Mouse (Mus musculus): ENCODE results near the gene Adamts14. TPM values are rescaled to one million over a fixed set of nuclear protein-coding genes. Genes with fewer than 3 reads are reported as not detected.

Adamts14 gene
- polyA plus RNA-seq, 1 experiment from 2014 or later: 1.8 TPM

DNA sequence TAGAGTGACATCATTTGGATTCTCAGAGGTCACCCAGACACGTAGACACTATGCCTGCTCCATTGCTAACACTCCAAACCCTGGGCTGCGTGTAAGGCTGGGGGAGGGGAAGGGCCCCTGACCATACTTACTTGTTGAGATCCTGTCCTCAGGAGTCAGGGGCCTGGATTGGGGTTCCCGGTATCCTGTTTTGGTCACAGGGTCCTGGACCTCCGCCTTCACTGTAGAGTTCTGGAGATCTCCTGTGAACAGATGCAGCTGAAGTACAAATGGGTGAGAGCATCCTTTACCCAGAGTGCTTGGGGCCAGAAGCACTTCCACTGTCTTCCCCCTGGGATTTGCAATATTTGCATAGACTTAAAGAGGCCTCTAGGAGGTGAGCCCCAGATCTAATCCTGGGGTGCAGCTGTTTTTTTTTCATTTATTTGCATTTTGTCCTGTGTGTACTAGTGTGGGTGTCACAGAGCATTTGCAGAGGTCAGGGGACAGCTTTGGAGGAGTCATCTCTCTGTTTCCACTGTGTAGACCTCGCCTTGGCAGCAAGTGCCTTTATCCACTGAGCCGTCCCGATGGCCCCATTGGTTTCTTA, 72.9 kb downstream of the Adamts14 start:
- Histone ChIP-seq H3K9ac (no peak overlapping the region), H3K27ac (ENCODE audit: low read depth) (no peak overlapping the region), H3K4me3 (ENCODE audit: low read depth, low read length) (no peak overlapping the region), H3K36me3 (ENCODE audit: insufficient read depth) (no peaks in the 10 kb centered on the region), H3K27me3 (ENCODE audit: insufficient read depth, low read length) (no peaks in the 10 kb centered on the region), H3K4me2 (no peak overlapping the region), H3K4me1 (ENCODE audit: insufficient read depth) (no peaks in the 10 kb centered on the region), H3K9me3 (ENCODE audit: low read depth, low read length) (no peaks in the 10 kb centered on the region)
- no peak for DNase-seq
- WGBS: 76% methylated on average over 7 of the region's 7 CpGs
- ATAC-seq (ENCODE audit: insufficient read depth): peak; percentile 36; the same call in 1 of the 2 replicates
- TF ChIP-seq CTCF (IDR thresholded peaks at IDR 0.05; ENCODE audit: low read depth): no peak

DNA sequence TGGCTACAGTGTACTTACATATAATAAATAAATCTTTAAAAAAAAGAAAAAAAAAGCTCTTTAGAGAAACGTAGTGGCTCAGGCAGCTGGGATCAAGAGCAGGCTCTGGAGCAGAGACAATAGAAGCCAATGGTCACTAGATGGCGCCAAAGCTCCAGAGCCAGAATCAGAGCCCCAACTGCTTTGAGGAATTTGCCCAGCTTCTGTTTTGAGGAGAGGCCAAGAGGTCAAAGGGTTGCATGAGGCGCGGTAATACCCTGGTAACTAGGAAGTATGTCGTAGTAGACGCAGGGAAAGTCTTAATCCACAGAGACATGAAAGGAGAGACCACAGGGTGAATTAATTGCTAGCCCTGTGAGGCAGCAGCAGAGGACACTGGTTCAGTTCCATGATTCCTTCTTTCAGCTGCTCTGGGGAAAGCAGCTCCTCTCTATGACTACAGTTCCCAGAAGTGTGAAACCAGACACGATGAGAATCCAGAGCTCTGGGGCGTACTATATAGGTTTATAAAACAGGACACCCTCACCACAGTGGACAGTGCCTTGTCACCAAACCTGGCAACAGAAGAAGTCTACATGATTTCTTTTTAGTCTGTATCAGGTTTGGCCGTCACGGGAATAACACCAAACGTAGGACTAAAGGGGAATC, 73.5 kb downstream of the Adamts14 start:
- Histone ChIP-seq H3K4me2 (no peak overlapping the region), H3K9me3 (ENCODE audit: low read depth, low read length) (no peaks in the 10 kb centered on the region), H3K9ac (no peak overlapping the region), H3K27ac (ENCODE audit: low read depth) (no peak overlapping the region), H3K36me3 (ENCODE audit: insufficient read depth) (no peaks in the 10 kb centered on the region), H3K4me3 (ENCODE audit: low read depth, low read length) (no peak overlapping the region), H3K27me3 (ENCODE audit: insufficient read depth, low read length) (no peaks in the 10 kb centered on the region), H3K4me1 (ENCODE audit: insufficient read depth) (no peaks in the 10 kb centered on the region)
- ATAC-seq (ENCODE audit: insufficient read depth) (peak; percentile 51), DNase-seq (peak; percentile 95)
- TF ChIP-seq CTCF (IDR thresholded peaks at IDR 0.05; ENCODE audit: low read depth): peak; percentile 93
- WGBS: 26% methylated on average over 11 of the region's 11 CpGs

DNA sequence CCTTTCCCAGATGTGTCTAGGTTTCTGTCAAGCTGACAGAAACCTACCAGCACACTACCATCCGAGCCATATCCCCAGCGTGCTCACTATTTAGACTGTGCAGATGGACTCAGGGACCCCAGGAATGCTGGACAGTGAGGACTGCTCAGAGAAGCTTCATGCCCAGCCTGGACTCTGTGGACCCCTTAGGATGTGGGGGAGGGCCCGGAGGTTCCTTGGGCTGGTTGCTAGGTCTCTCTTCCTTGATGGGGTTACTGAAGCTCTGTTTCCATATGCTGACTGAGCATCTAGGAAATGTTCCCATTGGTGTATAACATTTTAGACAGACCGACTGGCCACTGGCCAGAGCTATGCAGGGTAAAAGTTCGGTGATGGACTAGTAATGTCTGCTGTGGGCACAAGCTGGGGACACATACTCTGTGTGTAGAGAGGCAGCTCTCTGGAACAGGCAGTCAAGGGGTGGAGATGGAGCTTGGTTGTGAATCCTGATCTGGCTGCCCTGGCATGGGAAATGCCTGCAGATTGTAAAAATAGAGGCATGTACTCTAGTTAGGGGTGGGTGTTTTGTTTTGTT, 77.4 kb downstream of the Adamts14 start:
- Histone ChIP-seq H3K9ac (no peak overlapping the region), H3K4me3 (ENCODE audit: low read depth, low read length) (no peak overlapping the region), H3K4me1 (ENCODE audit: insufficient read depth) (no peaks in the 10 kb centered on the region), H3K36me3 (ENCODE audit: insufficient read depth) (no peaks in the 10 kb centered on the region), H3K4me2 (no peak overlapping the region), H3K27me3 (ENCODE audit: insufficient read depth, low read length) (no peaks in the 10 kb centered on the region), H3K9me3 (ENCODE audit: low read depth, low read length) (no peaks in the 10 kb centered on the region), H3K27ac (ENCODE audit: low read depth) (no peak overlapping the region)
- ATAC-seq (ENCODE audit: insufficient read depth) (peak; percentile 52; the same call in 1 of the 2 replicates), DNase-seq (peak; percentile 61)
- WGBS: 73% methylated on average over 5 of the region's 5 CpGs
- no peak for TF ChIP-seq CTCF (IDR thresholded peaks at IDR 0.05; ENCODE audit: low read depth)

DNA sequence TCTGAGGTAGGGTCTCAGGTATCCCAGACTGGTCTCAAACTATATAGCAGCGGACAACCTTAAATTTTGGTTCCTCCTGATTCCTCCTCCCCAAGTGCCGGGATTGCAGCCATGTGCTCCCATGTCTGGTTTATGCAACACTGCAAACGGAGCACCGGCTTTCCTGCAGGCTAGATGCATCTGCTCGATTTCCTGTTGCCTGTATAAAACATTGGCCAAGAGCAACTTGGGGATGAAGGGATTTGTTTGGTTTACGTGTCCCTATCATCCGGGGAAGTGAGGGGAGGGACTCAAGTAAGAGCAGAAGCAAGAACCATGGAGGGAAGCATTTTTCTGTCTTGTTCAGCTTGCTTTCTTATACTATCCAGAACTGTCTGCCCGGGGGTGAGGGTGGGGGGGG, 78.0 kb downstream of the Adamts14 start:
- no peaks in the 10 kb centered on the region for H3K27me3 ChIP-seq (ENCODE audit: insufficient read depth, low read length)
- DNase-seq: peak; percentile 26
- WGBS: 52% methylated on average over 8 of the region's 8 CpGs
- no peaks in the 10 kb centered on the region for H3K4me1 ChIP-seq (ENCODE audit: insufficient read depth)
- no peak overlapping the region for H3K27ac ChIP-seq (ENCODE audit: low read depth)
- H3K36me3 ChIP-seq (ENCODE audit: insufficient read depth): no peaks in the 10 kb centered on the region
- H3K4me2 ChIP-seq: no peak overlapping the region
- H3K4me3 ChIP-seq (ENCODE audit: low read depth, low read length): no peak overlapping the region
- no peak overlapping the region for H3K9ac ChIP-seq
- TF ChIP-seq CTCF (IDR thresholded peaks at IDR 0.05; ENCODE audit: low read depth): no peak
- H3K9me3 ChIP-seq (ENCODE audit: low read depth, low read length): no peaks in the 10 kb centered on the region
- ATAC-seq (ENCODE audit: insufficient read depth): no peak

DNA sequence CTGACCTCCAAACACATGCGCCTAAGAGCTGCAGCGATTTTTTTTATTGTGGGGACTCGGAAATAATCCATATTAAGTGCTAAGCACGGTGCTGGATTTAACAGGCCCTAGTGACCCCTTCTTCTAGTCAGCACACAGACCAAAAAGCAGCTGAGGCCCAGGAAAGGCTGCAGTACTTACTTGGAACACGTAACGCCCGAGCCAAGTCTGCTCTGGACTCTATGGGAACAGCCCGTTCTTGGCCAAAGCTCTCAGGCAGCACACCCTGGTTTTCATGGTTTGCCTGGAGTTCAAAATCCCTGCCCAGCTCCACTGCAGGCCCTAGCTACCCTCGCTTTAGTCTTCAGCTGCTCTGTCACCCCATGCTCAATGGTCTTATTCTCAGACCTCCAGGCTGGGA, 78.6 kb downstream of the Adamts14 start:
- Histone ChIP-seq H3K27me3 (ENCODE audit: insufficient read depth, low read length) (no peaks in the 10 kb centered on the region), H3K9me3 (ENCODE audit: low read depth, low read length) (no peaks in the 10 kb centered on the region), H3K4me1 (ENCODE audit: insufficient read depth) (no peaks in the 10 kb centered on the region), H3K9ac (no peak overlapping the region), H3K36me3 (ENCODE audit: insufficient read depth) (no peaks in the 10 kb centered on the region), H3K27ac (ENCODE audit: low read depth) (no peak overlapping the region), H3K4me3 (ENCODE audit: low read depth, low read length) (no peak overlapping the region), H3K4me2 (no peak overlapping the region)
- ATAC-seq (ENCODE audit: insufficient read depth): no peak
- WGBS: 71% methylated on average over 9 of the region's 9 CpGs
- DNase-seq: no peak
- no peak for TF ChIP-seq CTCF (IDR thresholded peaks at IDR 0.05; ENCODE audit: low read depth)

DNA sequence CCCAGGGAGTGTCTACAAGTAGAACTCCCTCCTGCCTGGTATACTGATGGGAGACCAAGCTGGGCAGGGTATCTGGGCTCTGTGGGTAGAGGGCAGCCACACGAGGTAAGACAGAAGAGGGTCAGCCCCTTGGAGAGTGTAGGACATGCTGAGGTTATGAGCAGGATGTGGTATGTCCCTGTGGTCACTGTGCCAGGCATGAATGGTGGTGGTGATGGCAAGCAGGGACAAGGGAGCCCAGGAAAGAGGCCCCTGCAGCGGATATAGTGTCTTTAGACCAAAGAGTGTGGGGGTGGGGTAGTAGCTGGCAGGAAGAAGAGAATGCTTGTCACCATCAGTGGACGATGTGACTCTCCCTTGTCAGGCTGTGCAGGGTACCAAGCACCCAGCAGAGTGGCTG, 85.2 kb downstream of the Adamts14 start:
- Histone ChIP-seq H3K4me2 (no peak overlapping the region), H3K9ac (no peak overlapping the region), H3K27ac (ENCODE audit: low read depth) (no peak overlapping the region), H3K27me3 (ENCODE audit: insufficient read depth, low read length) (no peaks in the 10 kb centered on the region), H3K4me3 (ENCODE audit: low read depth, low read length) (no peak overlapping the region), H3K4me1 (ENCODE audit: insufficient read depth) (no peaks in the 10 kb centered on the region), H3K36me3 (ENCODE audit: insufficient read depth) (no peaks in the 10 kb centered on the region), H3K9me3 (ENCODE audit: low read depth, low read length) (no peaks in the 10 kb centered on the region)
- ATAC-seq (ENCODE audit: insufficient read depth) (no peak), DNase-seq (no peak)
- WGBS: 57% methylated on average over 3 of the region's 3 CpGs
- no peak for TF ChIP-seq CTCF (IDR thresholded peaks at IDR 0.05; ENCODE audit: low read depth)

DNA sequence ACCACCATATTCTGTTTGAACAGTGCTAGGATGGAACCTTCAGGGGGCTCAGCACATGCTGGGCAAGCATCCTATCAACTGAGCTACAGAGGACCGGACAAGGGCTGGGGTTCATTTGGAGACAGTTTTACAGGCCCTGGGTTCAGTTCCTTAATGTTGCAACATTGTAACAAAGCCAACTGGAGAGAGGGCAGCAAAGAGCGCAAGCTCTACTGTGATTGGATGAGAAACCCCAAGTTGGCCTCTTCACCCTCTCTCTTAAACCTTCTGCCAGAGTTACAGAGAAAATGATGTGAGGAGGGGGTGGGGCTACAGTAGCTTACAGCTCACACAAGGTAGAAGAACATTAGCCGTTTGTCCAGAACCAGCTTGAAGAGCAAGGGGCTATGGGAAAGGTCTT, 86.2 kb downstream of the Adamts14 start:
- H3K4me2 ChIP-seq: no peak overlapping the region
- no peak overlapping the region for H3K27ac ChIP-seq (ENCODE audit: low read depth)
- WGBS: 56% methylated on average over 3 of the region's 3 CpGs
- DNase-seq (peak; percentile 30), ATAC-seq (ENCODE audit: insufficient read depth) (no peak)
- H3K4me1 ChIP-seq (ENCODE audit: insufficient read depth): no peaks in the 10 kb centered on the region
- H3K36me3 ChIP-seq (ENCODE audit: insufficient read depth): no peaks in the 10 kb centered on the region
- no peak overlapping the region for H3K4me3 ChIP-seq (ENCODE audit: low read depth, low read length)
- no peaks in the 10 kb centered on the region for H3K27me3 ChIP-seq (ENCODE audit: insufficient read depth, low read length)
- no peaks in the 10 kb centered on the region for H3K9me3 ChIP-seq (ENCODE audit: low read depth, low read length)
- no peak overlapping the region for H3K9ac ChIP-seq
- TF ChIP-seq CTCF (IDR thresholded peaks at IDR 0.05; ENCODE audit: low read depth): no peak
